17 mouse cellular contexts compared by ENCODE assay signal in the genomic region with DNA sequence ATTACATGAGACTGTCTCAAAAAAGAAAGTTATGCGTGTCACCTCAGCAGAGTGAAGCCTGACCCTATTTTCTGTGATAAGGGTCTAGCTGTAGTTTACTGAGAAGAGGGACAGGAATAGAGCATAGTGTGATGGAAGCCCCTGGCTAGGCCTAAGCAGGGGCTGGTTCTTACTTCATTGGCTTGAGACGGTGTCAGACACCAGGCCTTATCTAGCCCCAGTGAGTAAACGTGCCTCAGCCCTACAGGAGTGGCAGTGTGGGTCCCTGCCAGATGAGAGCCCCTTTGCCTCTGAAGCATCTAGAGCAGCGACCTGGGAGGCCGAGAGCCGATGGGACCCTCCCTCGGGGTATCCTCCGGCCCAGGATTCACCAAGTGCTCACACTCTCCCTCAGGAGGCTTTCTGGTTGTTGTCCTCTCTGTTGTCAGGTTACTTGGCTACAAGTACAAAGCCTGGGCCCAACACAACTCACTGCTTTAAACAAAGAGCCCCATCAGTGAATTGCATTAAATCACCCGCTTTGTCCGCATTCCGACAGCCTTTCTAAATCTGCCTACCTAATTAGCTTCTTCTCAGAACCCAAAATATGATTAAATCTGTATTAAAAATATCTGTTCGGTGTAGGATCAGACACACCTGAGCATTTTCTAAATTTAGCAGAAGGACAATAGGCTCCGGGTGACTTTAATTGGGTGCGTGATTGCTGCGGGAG. TPM values are rescaled to one million over a fixed set of nuclear protein-coding genes. Genes with fewer than 3 reads are reported as not detected.
DNase-seq lines count a peak whose midpoint lies in the region; ATAC-seq and TF ChIP-seq lines count a peak whose summit lies in the region.
"Had no signal": no experiment of that assay in that cellular context is flagged by ENCODE, and none has a peak within 500 bp of the region (broad histone marks: within the 10 kb centered on the region; RNA-seq: fewer than 3 reads in every experiment).

No protein-coding gene starts in this region.

- H3K27ac ChIP-seq in forebrain, embryonic 12.5 days: peak overlapping the region; percentile 69
- peak overlapping the region; percentile 75 for H3K27ac ChIP-seq in hindbrain, embryonic 14.5 days
- H3K27ac ChIP-seq in midbrain, embryonic 16.5 days (ENCODE audit: low read length): peak overlapping the region; percentile 74
- H3K27ac ChIP-seq: heart, embryonic 15.5 days; liver, embryonic 15.5 days; stomach, postnatal 0 days had no signal

- no peak overlapping the region for H3K4me3 ChIP-seq in forebrain, embryonic 12.5 days (replicated peaks)
- H3K4me3 ChIP-seq in hindbrain, embryonic 14.5 days (replicated peaks; ENCODE audit: low read length): no peak overlapping the region
- H3K4me3 ChIP-seq in midbrain, embryonic 16.5 days (ENCODE audit: low read depth, low read length): no peak overlapping the region
- H3K4me3 ChIP-seq: heart, embryonic 15.5 days; liver, embryonic 15.5 days; myocyte had no signal

- ATAC-seq in forebrain, embryonic 12.5 days (ENCODE audit: low FRiP score): peak; percentile 67
- peak; percentile 26; the same call in 1 of the 2 replicates for ATAC-seq in hindbrain, embryonic 14.5 days (ENCODE audit: low FRiP score)
- peak; percentile 31; the same call in 1 of the 2 replicates for ATAC-seq in midbrain, embryonic 16.5 days
- ATAC-seq: Patski had no signal

- intact Hi-C loops in left cerebral cortex, postnatal 4 days (cut with DNase I): no loop called here

- TF ChIP-seq CTCF in brain, embryonic 14.5 days (IDR thresholded peaks at IDR 0.05; ENCODE audit: borderline replicate concordance, extremely low read depth, insufficient read depth, insufficient read length): no peak

- 0 out of 2 replicates have a peak overlapping the region, but pooled peaks have one; percentile 8 for H3K9ac ChIP-seq in forebrain, embryonic 12.5 days
- H3K9ac ChIP-seq in hindbrain, embryonic 14.5 days: peak overlapping the region; percentile 16
- 0 out of 2 replicates have a peak overlapping the region, but pooled peaks have one; percentile 26 for H3K9ac ChIP-seq in midbrain, embryonic 16.5 days (ENCODE audit: low read depth, low read length)
- H3K9ac ChIP-seq: heart, embryonic 15.5 days; liver, embryonic 15.5 days had no signal

- no peaks in the 10 kb centered on the region for H3K9me3 ChIP-seq in forebrain, embryonic 12.5 days
- no peaks in the 10 kb centered on the region for H3K9me3 ChIP-seq in hindbrain, embryonic 14.5 days (ENCODE audit: control insufficient read depth, low read length)
- H3K9me3 ChIP-seq in midbrain, embryonic 16.5 days (replicated peaks; ENCODE audit: control insufficient read depth, low read length, poor library complexity, severe bottlenecking): no peaks in the 10 kb centered on the region
- H3K9me3 ChIP-seq: heart, embryonic 15.5 days; liver, embryonic 15.5 days had no signal

- peaks cover 16% of the 10 kb centered on the region for H3K4me1 ChIP-seq in forebrain, embryonic 12.5 days
- peaks cover 24% of the 10 kb centered on the region for H3K4me1 ChIP-seq in hindbrain, embryonic 14.5 days (replicated peaks; ENCODE audit: control insufficient read depth, insufficient read depth, low read length)
- H3K4me1 ChIP-seq in midbrain, embryonic 16.5 days (ENCODE audit: control insufficient read depth, insufficient read depth, low read length): peaks cover 20% of the 10 kb centered on the region
- H3K4me1 ChIP-seq: liver, embryonic 15.5 days had no signal

- no peaks in the 10 kb centered on the region for H3K27me3 ChIP-seq in forebrain, embryonic 12.5 days
- no peaks in the 10 kb centered on the region for H3K27me3 ChIP-seq in hindbrain, embryonic 14.5 days (ENCODE audit: control insufficient read depth, insufficient read depth, low read length)
- no peaks in the 10 kb centered on the region for H3K27me3 ChIP-seq in midbrain, embryonic 16.5 days (ENCODE audit: control insufficient read depth, insufficient read depth, low read depth, low read length)
- H3K27me3 ChIP-seq: liver, embryonic 15.5 days had no signal

- WGBS in forebrain, embryonic 12.5 days: 33% methylated on average over 15 of the region's 15 CpGs
- 39% methylated on average over 15 of the region's 15 CpGs for WGBS in hindbrain, embryonic 14.5 days
- 42% methylated on average over 15 of the region's 15 CpGs for WGBS in midbrain, embryonic 16.5 days

- DNase-seq in brain, embryonic 14.5 days (ENCODE audit: low read depth): peak; percentile 81
- peak; percentile 55 for DNase-seq in hindbrain, embryonic 14.5 days (ENCODE audit: low spot score)
- no peak for DNase-seq in left cerebral cortex, postnatal 4 days
- no peak for DNase-seq in cerebellum, postnatal 10 days
- no peak for DNase-seq in thymus, postnatal 4 days
- DNase-seq: cerebellum, adult 18-20 months; embryo, embryonic 11 days; layer of hippocampus, adult 9-11 months; lung, postnatal 36 days had no signal

- H3K4me2 ChIP-seq in forebrain, embryonic 12.5 days: peak overlapping the region; percentile 11; the same call in 1 of the 2 replicates
- H3K4me2 ChIP-seq in hindbrain, embryonic 14.5 days (replicated peaks): no peak overlapping the region
- 0 out of 2 replicates have a peak overlapping the region, but pooled peaks have one; percentile 2 for H3K4me2 ChIP-seq in midbrain, embryonic 16.5 days (ENCODE audit: low read length)
- H3K4me2 ChIP-seq: heart, embryonic 15.5 days; liver, embryonic 15.5 days had no signal

- TF ChIP-seq POLR2A in brain, embryonic 14.5 days (IDR thresholded peaks at IDR 0.05; ENCODE audit: borderline replicate concordance, extremely low read depth, insufficient read depth, insufficient read length, poor library complexity, severe bottlenecking): no peak

- H3K36me3 ChIP-seq in forebrain, embryonic 12.5 days (replicated peaks): no peaks in the 10 kb centered on the region
- H3K36me3 ChIP-seq in hindbrain, embryonic 14.5 days (replicated peaks; ENCODE audit: control insufficient read depth, insufficient read depth): no peaks in the 10 kb centered on the region
- no peaks in the 10 kb centered on the region for H3K36me3 ChIP-seq in midbrain, embryonic 16.5 days (ENCODE audit: control insufficient read depth, insufficient read depth, low read length)
- H3K36me3 ChIP-seq: heart, embryonic 15.5 days; liver, embryonic 15.5 days had no signal

RNA-seq across cellular contexts. Expression of a gene that starts 53.2 kb away (rescaled TPM):
- polyA plus RNA-seq in brain, embryonic 14.5 days (2012; rRNA removed): 19.2 and 32.0 TPM in 2 replicates
- polyA plus RNA-seq in forebrain, embryonic 12.5 days (2016; fragmentation: Nextera tagmentation; extraction: Ambion mirVana): 3.5 and 3.7 TPM in 2 replicates
- 11.7 and 12.3 TPM in 2 replicates for polyA plus RNA-seq in hindbrain, embryonic 14.5 days (2014; fragmentation: Nextera tagmentation; extraction: Ambion mirVana)
- polyA plus RNA-seq in midbrain, embryonic 16.5 days (2015; fragmentation: Nextera tagmentation; extraction: Ambion mirVana): 11.6 TPM in 2 replicates
- 10 to 100 TPM; 35.8 to 41.2 TPM for total RNA-seq in left cerebral cortex, postnatal 4 days (2021)
- total RNA-seq: CH12.LX had no signal
- polyA plus RNA-seq: myocyte had no signal

Comparison
In these comparisons a context has a peak if more than half of its experiments do, and no peak if none do; other contexts are left out.
1. DNase-seq: peak in brain, embryonic 14.5 days (single experiment) and hindbrain, embryonic 14.5 days (single experiment); none in left cerebral cortex, postnatal 4 days (single experiment), cerebellum, postnatal 10 days (0 of 2) and thymus, postnatal 4 days (single experiment).
2. Peak in every context shown above with its lines, with median percentiles within 50 percentile points of each other: ATAC-seq, H3K27ac ChIP-seq and H3K9ac ChIP-seq.